Mouse (Mus musculus): ENCODE results near the gene Txnrd2. TPM values are rescaled to one million over a fixed set of nuclear protein-coding genes. Genes with fewer than 3 reads are reported as not detected.

Txnrd2 gene
- polyA plus RNA-seq, 1 experiment, result 16.0 TPM

- Histone ChIP-seq H3K9me3 (ENCODE audit: control insufficient read depth, low read length) (no peaks in the 10 kb centered on the region), H3K4me3 (replicated peaks) (no peak overlapping the region), H3K4me1 (ENCODE audit: control insufficient read depth) (peaks cover 45% of the 10 kb centered on the region), H3K36me3 (ENCODE audit: control insufficient read depth) (peaks cover 40% of the 10 kb centered on the region), H3K27me3 (ENCODE audit: control insufficient read depth) (no peaks in the 10 kb centered on the region)
- TF ChIP-seq TAL1 (IDR thresholded peaks at IDR 0.05; ENCODE audit: low read length) (no peak), GATA1 (IDR thresholded peaks at IDR 0.05; ENCODE audit: low read length) (no peak)
Measured at GRCm38 (mm10) chr16:18501531-18501930, 75.3 kb downstream of the Txnrd2 start.

GRCm38 (mm10) chr16:18503566-18504342 is 77.6 kb downstream of the Txnrd2 start:
- TF ChIP-seq TAL1 (IDR thresholded peaks at IDR 0.05; ENCODE audit: low read length) (no peak), GATA1 (IDR thresholded peaks at IDR 0.05; ENCODE audit: low read length) (no peak)
- Histone ChIP-seq H3K27me3 (ENCODE audit: control insufficient read depth) (no peaks in the 10 kb centered on the region), H3K9me3 (ENCODE audit: control insufficient read depth, low read length) (no peaks in the 10 kb centered on the region), H3K36me3 (ENCODE audit: control insufficient read depth) (peaks cover 40% of the 10 kb centered on the region), H3K4me1 (ENCODE audit: control insufficient read depth) (peaks cover 31% of the 10 kb centered on the region), H3K4me3 (replicated peaks) (no peak overlapping the region)

GRCm38 (mm10) chr16:18506524-18507199 is 80.5 kb downstream of the Txnrd2 start:
- peaks cover 5% of the 10 kb centered on the region for H3K4me1 ChIP-seq (ENCODE audit: control insufficient read depth)
- TF ChIP-seq GATA1 (IDR thresholded peaks at IDR 0.05; ENCODE audit: low read length) (no peak), TAL1 (IDR thresholded peaks at IDR 0.05; ENCODE audit: low read length) (no peak)
- H3K4me3 ChIP-seq (replicated peaks), result no peak overlapping the region
- no peaks in the 10 kb centered on the region for H3K9me3 ChIP-seq (ENCODE audit: control insufficient read depth, low read length)
- H3K36me3 ChIP-seq (ENCODE audit: control insufficient read depth), result peaks cover 30% of the 10 kb centered on the region
- no peaks in the 10 kb centered on the region for H3K27me3 ChIP-seq (ENCODE audit: control insufficient read depth)

- Histone ChIP-seq H3K36me3 (ENCODE audit: control insufficient read depth) (peaks cover 25% of the 10 kb centered on the region), H3K4me3 (replicated peaks) (no peak overlapping the region), H3K4me1 (ENCODE audit: control insufficient read depth) (peaks cover 1% of the 10 kb centered on the region; the same call in 1 of the 2 replicates), H3K27me3 (ENCODE audit: control insufficient read depth) (no peaks in the 10 kb centered on the region), H3K9me3 (ENCODE audit: control insufficient read depth, low read length) (no peaks in the 10 kb centered on the region)
- TF ChIP-seq GATA1 (IDR thresholded peaks at IDR 0.05; ENCODE audit: low read length) (no peak), TAL1 (IDR thresholded peaks at IDR 0.05; ENCODE audit: low read length) (no peak)
Measured at GRCm38 (mm10) chr16:18507200-18507549, 81.0 kb downstream of the Txnrd2 start.

GRCm38 (mm10) chr16:18511741-18512140 is 85.6 kb downstream of the Txnrd2 start:
- Histone ChIP-seq H3K27me3 (ENCODE audit: control insufficient read depth) (no peaks in the 10 kb centered on the region), H3K36me3 (ENCODE audit: control insufficient read depth) (peaks cover 6% of the 10 kb centered on the region; the same call in 1 of the 2 replicates), H3K4me3 (replicated peaks) (no peak overlapping the region), H3K9me3 (ENCODE audit: control insufficient read depth, low read length) (no peaks in the 10 kb centered on the region), H3K4me1 (ENCODE audit: control insufficient read depth) (no peaks in the 10 kb centered on the region)
- TF ChIP-seq GATA1 (IDR thresholded peaks at IDR 0.05; ENCODE audit: low read length) (no peak), TAL1 (IDR thresholded peaks at IDR 0.05; ENCODE audit: low read length) (no peak)

- Histone ChIP-seq H3K9me3 (ENCODE audit: control insufficient read depth, low read length) (no peaks in the 10 kb centered on the region), H3K27me3 (ENCODE audit: control insufficient read depth) (no peaks in the 10 kb centered on the region), H3K4me3 (replicated peaks) (no peak overlapping the region), H3K4me1 (ENCODE audit: control insufficient read depth) (no peaks in the 10 kb centered on the region), H3K36me3 (ENCODE audit: control insufficient read depth) (peaks cover 6% of the 10 kb centered on the region; the same call in 1 of the 2 replicates)
- TF ChIP-seq TAL1 (IDR thresholded peaks at IDR 0.05; ENCODE audit: low read length), result no peak
- no peak for TF ChIP-seq GATA1 (IDR thresholded peaks at IDR 0.05; ENCODE audit: low read length)
Measured at GRCm38 (mm10) chr16:18513508-18513907, 87.3 kb downstream of the Txnrd2 start.

- TF ChIP-seq GATA1 (IDR thresholded peaks at IDR 0.05; ENCODE audit: low read length), result no peak
- no peak for TF ChIP-seq TAL1 (IDR thresholded peaks at IDR 0.05; ENCODE audit: low read length)
- Histone ChIP-seq H3K27me3 (ENCODE audit: control insufficient read depth) (no peaks in the 10 kb centered on the region), H3K36me3 (ENCODE audit: control insufficient read depth) (no peaks in the 10 kb centered on the region), H3K4me3 (replicated peaks) (no peak overlapping the region), H3K4me1 (ENCODE audit: control insufficient read depth) (no peaks in the 10 kb centered on the region), H3K9me3 (ENCODE audit: control insufficient read depth, low read length) (no peaks in the 10 kb centered on the region)
Measured at GRCm38 (mm10) chr16:18518091-18518490, 91.9 kb downstream of the Txnrd2 start.

- TF ChIP-seq TAL1 (IDR thresholded peaks at IDR 0.05; ENCODE audit: low read length) (no peak), GATA1 (IDR thresholded peaks at IDR 0.05; ENCODE audit: low read length) (no peak)
- H3K4me3 ChIP-seq (replicated peaks), result no peak overlapping the region
- H3K9me3 ChIP-seq (ENCODE audit: control insufficient read depth, low read length), result no peaks in the 10 kb centered on the region
- H3K4me1 ChIP-seq (ENCODE audit: control insufficient read depth), result no peaks in the 10 kb centered on the region
- no peaks in the 10 kb centered on the region for H3K27me3 ChIP-seq (ENCODE audit: control insufficient read depth)
- no peaks in the 10 kb centered on the region for H3K36me3 ChIP-seq (ENCODE audit: control insufficient read depth)
Measured at GRCm38 (mm10) chr16:18523563-18524245, 97.5 kb downstream of the Txnrd2 start.

GRCm38 (mm10) chr16:18528656-18529055 is 102.5 kb downstream of the Txnrd2 start:
- Histone ChIP-seq H3K4me1 (ENCODE audit: control insufficient read depth) (no peaks in the 10 kb centered on the region), H3K27me3 (ENCODE audit: control insufficient read depth) (no peaks in the 10 kb centered on the region), H3K36me3 (ENCODE audit: control insufficient read depth) (no peaks in the 10 kb centered on the region), H3K4me3 (replicated peaks) (no peak overlapping the region), H3K9me3 (ENCODE audit: control insufficient read depth, low read length) (no peaks in the 10 kb centered on the region)
- TF ChIP-seq TAL1 (IDR thresholded peaks at IDR 0.05; ENCODE audit: low read length) (no peak), GATA1 (IDR thresholded peaks at IDR 0.05; ENCODE audit: low read length) (no peak)

Other genes with a start within 250 kb of the Txnrd2 start
- gene Ccdc188, start 208.5 kb upstream of the Txnrd2 start, polyA plus RNA-seq (2012), result not detected in 2 replicates
- gene Zdhhc8, start 191.2 kb upstream of the Txnrd2 start, polyA plus RNA-seq (2012), result 0.20 and 0.31 TPM in 2 replicates
- 3.7 and 3.8 TPM in 2 replicates for gene Trmt2a, start 177.7 kb upstream of the Txnrd2 start, polyA plus RNA-seq (2012)
- gene Ranbp1, start 177.7 kb upstream of the Txnrd2 start, polyA plus RNA-seq (2012), result 72.2 and 86.6 TPM in 2 replicates
- gene Gm49776, start 168.1 kb upstream of the Txnrd2 start, polyA plus RNA-seq (2012), result not detected in 2 replicates
- 0.64 and 0.95 TPM in 2 replicates for gene Dgcr8, start 137.1 kb upstream of the Txnrd2 start, polyA plus RNA-seq (2012)
- 5.6 and 7.4 TPM in 2 replicates for gene Tango2, start 78.3 kb upstream of the Txnrd2 start, polyA plus RNA-seq (2012)
- 0.84 and 1.3 TPM in 2 replicates for gene Arvcf, start 78.2 kb upstream of the Txnrd2 start, polyA plus RNA-seq (2012)
- gene Comt, start 468 bp downstream of the Txnrd2 start, polyA plus RNA-seq (2012), result 7.4 and 19.9 TPM in 2 replicates
- 0.64 and 0.81 TPM in 2 replicates for gene Gnb1l, start 72.3 kb downstream of the Txnrd2 start, polyA plus RNA-seq (2012)
- 0.06 and 0.15 TPM in 2 replicates for gene Rtl10, start 72.5 kb downstream of the Txnrd2 start, polyA plus RNA-seq (2012)
- not detected in 2 replicates for gene Tbx1, start 164.3 kb downstream of the Txnrd2 start, polyA plus RNA-seq (2012)
- 0.44 and 0.64 TPM in 2 replicates for gene Gp1bb, start 196.0 kb downstream of the Txnrd2 start, polyA plus RNA-seq (2012)
- 0.02 TPM in 1 of 2 replicates, not detected in the other for gene Gm49601, start 200.0 kb downstream of the Txnrd2 start, polyA plus RNA-seq (2012)
- 0.03 TPM in 1 of 2 replicates, not detected in the other for gene Sept5, start 203.6 kb downstream of the Txnrd2 start, polyA plus RNA-seq (2012)